Mouse (Mus musculus) cerebellum, adult 2 months (tissue): Measurements from ENCODE around the gene Apbb1ip.
"Not testable (repeated sequence)": the region's sequence is repeated elsewhere in the genome, so short reads cannot be mapped to it uniquely, and the experiment has no call there.

ENCODE experiments used
- CTCF ChIP-seq: fragments of 200-500 bp; IDR thresholded peaks from 2 replicates; pipeline ENCODE4 v1.5.1; 2011; ENCODE audit warnings: low read depth, mild to moderate bottlenecking, control low read depth, low read length, moderate library complexity, borderline replicate concordance; ENCODE audit not compliant: insufficient read depth
- POLR2A ChIP-seq: fragments of 200-500 bp; IDR thresholded peaks from 2 replicates; pipeline ENCODE4 v1.6.1; 2011; ENCODE audit warnings: low read length, control low read depth, borderline replicate concordance; ENCODE audit not compliant: insufficient read depth

GRCm38 (mm10) chr2:22864394-22865037 is 90.6 kb downstream of the Apbb1ip start:
- TF ChIP-seq POLR2A: not testable (repeated sequence)
- peak; percentile 74 for TF ChIP-seq CTCF
